Mouse (Mus musculus): ENCODE results near the gene Rgl1.

- TF ChIP-seq CTCF (IDR thresholded peaks at IDR 0.05; ENCODE audit: low read depth) (no peak), EP300 (optimal IDR thresholded peaks at IDR 0.05) (no peak)
These were observed 52.2 kb downstream of the Rgl1 start for GRCm38 (mm10) chr1:152713924-152714323.

Data from stomach, postnatal 0 days (tissue).